Mouse (Mus musculus) neural tube, embryonic 15.5 days (tissue): ENCODE data around the gene Stx4a. TPM values are rescaled to one million over a fixed set of nuclear protein-coding genes. Genes with fewer than 3 reads are reported as not detected.
A peak's percentile ranks its signal among the peaks of the same experiment; 100 is the strongest.

ENCODE experiments used
- ATAC-seq: fragments of 200-750 bp; cut with Nextera tagmentation; 2 replicates; pipeline ENCODE4 v1.8.0; 2017; ENCODE audit warnings: mild to moderate bottlenecking, moderate TSS enrichment, moderate library complexity; ENCODE audit not compliant: low FRiP score
- H3K27ac ChIP-seq: fragments of 300-500 bp; sonication (generic); replicated peaks from 2 replicates; pipeline ENCODE4 v1.5.1; 2015; ENCODE audit warnings: mild to moderate bottlenecking, inconsistent platforms
- H3K27me3 ChIP-seq: fragments of 300-500 bp; sonication (generic); replicated peaks from 2 replicates; pipeline ENCODE4 v1.6.1; 2015; ENCODE audit warnings: inconsistent platforms
- H3K36me3 ChIP-seq: fragments of 300-500 bp; sonication (generic); 2 replicates; pipeline ENCODE4 v1.6.1; 2015; ENCODE audit warnings: inconsistent platforms
- H3K4me1 ChIP-seq: fragments of 300-500 bp; sonication (generic); 2 replicates; pipeline ENCODE4 v1.6.1; 2015; ENCODE audit warnings: inconsistent platforms
- H3K4me2 ChIP-seq: fragments of 300-500 bp; sonication (generic); 2 replicates; pipeline ENCODE4 v1.6.1; 2015; ENCODE audit warnings: inconsistent platforms, mild to moderate bottlenecking, moderate library complexity
- H3K4me3 ChIP-seq: fragments of 300-500 bp; sonication (generic); replicated peaks from 2 replicates; pipeline ENCODE4 v1.5.1; 2015; ENCODE audit warnings: mild to moderate bottlenecking, inconsistent platforms
- H3K9ac ChIP-seq: fragments of 300-500 bp; sonication (generic); replicated peaks from 2 replicates; pipeline ENCODE4 v1.6.1; 2015; ENCODE audit warnings: mild to moderate bottlenecking, inconsistent platforms
- H3K9me3 ChIP-seq: fragments of 300-500 bp; sonication (generic); replicated peaks from 2 replicates; pipeline ENCODE4 v1.6.1; 2016; ENCODE audit warnings: inconsistent platforms
- WGBS: fragments of 180-500 bp; shearing (Covaris S2); methylation state at CpG from one replicate; pipeline ENCODE4 v1.1.7; 2015; ENCODE audit warnings: mixed read lengths; 5-methylcytosine and 5-hydroxymethylcytosine counted together
- polyA plus RNA-seq: library from polyadenylated mRNA; unstranded; fragments of >200 nt; fragmentation: Nextera tagmentation; extraction: Ambion mirVana; gene quantifications from 2 replicates; pipeline ENCODE4 v1.2.1, GENCODE M21; 2015

The Stx4a gene
- polyA plus RNA-seq, 1 experiment from 2014 or later: 20.2 TPM

DNA sequence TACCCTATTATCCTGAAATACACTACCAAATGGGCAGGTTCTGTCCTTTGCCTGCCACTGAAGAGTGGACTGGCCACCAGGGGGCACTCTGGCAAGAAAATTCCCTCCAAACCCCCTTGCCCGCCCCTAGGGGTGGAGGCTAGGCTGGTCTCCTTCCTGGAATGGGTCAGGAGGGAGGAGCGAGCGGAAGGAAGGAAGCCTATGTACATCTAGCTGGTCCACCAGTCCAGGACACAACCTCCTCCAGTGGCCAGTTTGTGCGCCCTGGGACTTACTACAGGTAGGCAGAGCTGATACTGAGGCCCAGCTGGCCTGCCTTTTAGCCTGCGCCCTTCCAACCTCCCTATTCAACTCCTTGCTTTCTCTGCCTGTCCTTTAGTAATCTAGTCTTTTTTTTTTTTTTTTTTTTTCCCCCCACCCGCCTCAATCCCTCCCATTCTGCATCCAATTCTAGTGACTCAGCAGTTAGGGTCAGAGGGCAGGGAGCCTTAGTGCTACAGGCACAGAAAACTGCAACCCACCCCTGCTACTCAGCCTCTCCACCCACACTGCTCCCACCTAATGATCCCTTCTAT, 23.6 kb upstream of the Stx4a start, which contains the start of gene Hsd3b7:
TSS of gene Hsd3b7 (plus strand) at position 170 of the 575 bp plus-strand sequence.
- peak within 1 kb of the TSS; percentile 35 for H3K4me2 ChIP-seq
- no peak within 1 kb of the TSS for H3K9ac ChIP-seq
- H3K36me3 ChIP-seq: peaks cover 65% of the 10 kb centered on the region
- H3K27ac ChIP-seq: 0 out of 2 replicates have a peak within 1 kb of the TSS, but pooled peaks have one; percentile 41
- ATAC-seq: peak; percentile 56
- H3K4me1 ChIP-seq: peaks cover 10% of the 10 kb centered on the region
- H3K27me3 ChIP-seq: no peaks in the 10 kb centered on the region
- 38% methylated on average over 4 of the region's 6 CpGs for WGBS
- 0 out of 2 replicates have a peak within 1 kb of the TSS, but pooled peaks have one; percentile 9 for H3K4me3 ChIP-seq
- H3K9me3 ChIP-seq: no peaks in the 10 kb centered on the region

DNA sequence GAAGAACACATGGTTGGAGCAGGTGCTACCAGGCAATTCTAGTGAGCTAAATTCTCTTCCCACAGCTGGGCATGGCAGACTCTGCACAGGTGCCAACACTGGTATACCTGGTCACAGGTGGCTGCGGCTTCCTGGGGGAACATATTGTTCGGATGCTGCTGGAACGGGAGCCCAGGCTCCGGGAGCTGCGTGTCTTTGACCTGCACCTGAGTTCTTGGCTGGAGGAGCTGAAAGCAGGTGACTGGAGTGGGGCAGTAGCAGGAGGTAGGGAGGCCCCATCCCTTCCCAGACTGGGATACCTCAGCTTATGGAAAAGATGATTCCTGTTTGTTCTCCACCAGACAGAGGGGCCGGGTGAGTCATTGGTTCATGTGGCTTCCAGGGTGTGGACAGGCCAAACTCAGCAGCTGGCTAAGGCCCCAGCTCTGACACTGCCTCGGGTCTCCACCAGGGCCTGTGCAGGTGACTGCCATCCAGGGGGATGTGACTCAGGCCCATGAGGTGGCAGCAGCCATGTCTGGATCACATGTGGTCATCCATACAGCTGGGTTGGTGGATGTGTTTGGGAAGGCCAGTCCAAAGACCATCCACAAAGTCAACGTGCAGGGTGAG, 23.0 kb upstream of the Stx4a start:
- Histone ChIP-seq H3K27me3 (no peaks in the 10 kb centered on the region), H3K9ac (no peak overlapping the region), H3K9me3 (no peaks in the 10 kb centered on the region), H3K36me3 (peaks cover 61% of the 10 kb centered on the region), H3K27ac (0 out of 2 replicates have a peak overlapping the region, but pooled peaks have one; percentile 41), H3K4me1 (peaks cover 10% of the 10 kb centered on the region), H3K4me3 (no peak overlapping the region), H3K4me2 (peak overlapping the region; percentile 35)
- ATAC-seq: no peak
- WGBS: 92% methylated on average over 8 of the region's 8 CpGs

DNA sequence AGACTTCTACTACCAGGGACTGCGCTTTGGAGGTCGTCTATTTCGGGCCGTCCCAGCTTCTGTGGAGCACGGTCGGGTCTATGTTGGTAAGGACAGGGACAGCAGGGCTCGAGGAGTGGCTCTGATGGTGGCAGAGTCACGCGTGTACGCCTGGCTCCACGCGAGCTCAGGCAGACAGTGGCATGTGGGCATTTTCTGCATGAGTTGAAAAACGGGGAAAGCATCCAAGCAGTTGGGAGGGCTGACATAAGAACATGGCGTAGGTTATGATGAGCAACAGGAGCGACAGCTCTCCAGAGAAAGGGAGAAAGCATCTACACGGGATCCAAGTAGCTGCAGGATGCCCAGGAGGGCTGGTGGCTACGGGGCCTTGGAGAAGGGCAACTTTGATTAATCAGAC, 21.8 kb upstream of the Stx4a start:
- no peak overlapping the region for H3K9ac ChIP-seq
- no peak overlapping the region for H3K4me3 ChIP-seq
- H3K36me3 ChIP-seq: peaks cover 56% of the 10 kb centered on the region
- no peaks in the 10 kb centered on the region for H3K27me3 ChIP-seq
- no peak overlapping the region for H3K4me2 ChIP-seq
- peaks cover 10% of the 10 kb centered on the region for H3K4me1 ChIP-seq
- WGBS: 94% methylated on average over 17 of the region's 17 CpGs
- H3K27ac ChIP-seq: no peak overlapping the region
- ATAC-seq: no peak
- H3K9me3 ChIP-seq: no peaks in the 10 kb centered on the region

DNA sequence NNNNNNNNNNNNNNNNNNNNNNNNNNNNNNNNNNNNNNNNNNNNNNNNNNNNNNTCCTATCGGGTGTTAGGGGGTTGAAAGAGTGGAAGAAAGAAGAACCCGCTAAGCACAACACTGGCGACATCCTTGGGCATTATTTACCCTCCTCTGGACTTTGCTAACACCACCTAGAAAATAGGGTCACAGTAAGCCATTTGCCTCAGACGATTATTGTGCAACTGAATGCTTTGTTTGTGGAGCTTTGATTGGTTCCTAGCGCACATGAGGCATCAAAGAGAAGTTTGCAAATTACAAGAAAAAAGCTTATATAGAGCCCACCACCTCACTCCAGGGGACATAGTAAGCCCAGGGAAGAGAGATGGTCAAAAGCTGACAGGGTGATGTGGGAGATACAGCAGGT, 15.3 kb upstream of the Stx4a start:
- ATAC-seq: no peak
- H3K36me3 ChIP-seq: peaks cover 78% of the 10 kb centered on the region

DNA sequence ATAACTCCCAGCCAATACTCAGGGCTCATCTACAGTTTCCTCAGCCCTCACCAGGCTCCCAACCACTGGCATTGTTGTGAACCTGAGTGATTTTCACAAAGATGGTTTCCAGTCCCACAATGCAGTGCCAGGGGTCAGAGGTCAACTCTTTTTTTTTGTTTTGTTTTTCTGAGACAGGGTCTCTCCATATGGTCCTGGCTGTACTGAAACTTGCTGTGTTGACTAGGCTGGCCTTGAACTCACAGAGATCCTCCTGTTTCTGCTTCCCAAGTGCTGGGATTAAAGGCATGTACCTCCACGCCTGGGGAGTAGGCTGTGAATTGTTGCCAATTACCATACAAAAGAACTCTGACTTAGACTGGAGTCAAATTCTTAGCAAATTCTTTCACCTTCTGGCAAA, 14.2 kb upstream of the Stx4a start:
- ATAC-seq: no peak
- Histone ChIP-seq H3K9me3 (no peaks in the 10 kb centered on the region), H3K27ac (no peak overlapping the region), H3K9ac (no peak overlapping the region), H3K36me3 (peaks cover 82% of the 10 kb centered on the region), H3K27me3 (no peaks in the 10 kb centered on the region), H3K4me3 (no peak overlapping the region), H3K4me1 (no peaks in the 10 kb centered on the region), H3K4me2 (no peak overlapping the region)
- WGBS: 86% methylated on average over 1 of the region's 1 CpGs

More for the DNA sequence above, 15.3 kb upstream of the Stx4a start:
- no peak overlapping the region for H3K4me2 ChIP-seq
- H3K9ac ChIP-seq: no peak overlapping the region
- no peak overlapping the region for H3K27ac ChIP-seq
- no peaks in the 10 kb centered on the region for H3K9me3 ChIP-seq
- WGBS: 58% methylated on average over 5 of the region's 5 CpGs
- no peaks in the 10 kb centered on the region for H3K27me3 ChIP-seq
- H3K4me3 ChIP-seq: no peak overlapping the region
- no peaks in the 10 kb centered on the region for H3K4me1 ChIP-seq

DNA sequence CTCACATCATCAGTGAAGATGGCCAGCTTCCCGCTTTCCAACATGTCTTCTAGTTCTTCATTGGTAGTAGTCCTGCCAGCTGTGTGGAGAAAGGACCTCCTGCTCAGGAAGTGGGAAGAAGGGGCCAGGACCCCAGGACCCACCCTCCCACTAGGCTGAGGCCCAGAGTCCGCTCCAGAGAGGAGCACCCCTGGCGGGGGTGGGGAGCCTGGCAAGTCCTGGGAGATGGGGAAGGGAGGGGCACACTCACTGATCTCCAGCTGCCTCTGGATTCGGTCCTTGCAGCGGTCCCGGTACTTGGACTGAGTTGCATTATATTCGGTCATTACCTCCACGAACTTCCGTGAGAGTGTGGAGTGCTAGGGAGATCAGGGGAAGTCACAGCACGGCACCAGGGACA, 13.4 kb upstream of the Stx4a start:
- Histone ChIP-seq H3K9ac (no peak overlapping the region), H3K27ac (no peak overlapping the region), H3K9me3 (no peaks in the 10 kb centered on the region), H3K4me2 (no peak overlapping the region), H3K27me3 (no peaks in the 10 kb centered on the region), H3K4me3 (no peak overlapping the region), H3K4me1 (no peaks in the 10 kb centered on the region), H3K36me3 (peaks cover 82% of the 10 kb centered on the region)
- ATAC-seq: no peak
- WGBS: 86% methylated on average over 10 of the region's 10 CpGs

DNA sequence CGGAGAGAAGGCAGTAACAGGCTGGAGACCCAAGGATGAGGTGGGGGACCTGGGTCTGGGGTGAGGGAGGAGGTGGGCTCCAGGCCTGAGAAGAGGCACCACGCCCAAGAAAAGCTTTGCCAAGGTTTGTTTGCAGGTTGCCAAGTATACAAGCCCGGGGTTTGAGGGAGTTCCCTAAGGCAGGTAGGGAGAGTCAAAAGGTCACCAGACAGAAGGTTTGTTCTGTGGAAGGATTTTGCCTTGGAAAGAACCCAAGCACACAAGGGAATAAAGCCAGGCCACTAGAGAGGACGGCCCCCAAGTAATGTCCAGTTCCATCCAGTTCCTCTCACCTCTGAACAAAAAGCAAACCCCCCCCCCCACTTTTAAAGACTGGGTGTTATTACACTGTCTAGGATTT, 12.9 kb upstream of the Stx4a start:
- Histone ChIP-seq H3K4me1 (0 out of 2 replicates have a peak, but pooled peaks cover 3% of the 10 kb centered on the region), H3K9ac (no peak overlapping the region), H3K27ac (no peak overlapping the region), H3K4me2 (no peak overlapping the region), H3K4me3 (no peak overlapping the region), H3K27me3 (no peaks in the 10 kb centered on the region), H3K36me3 (peaks cover 84% of the 10 kb centered on the region), H3K9me3 (no peaks in the 10 kb centered on the region)
- no peak for ATAC-seq
- 84% methylated on average over 4 of the region's 4 CpGs for WGBS

DNA sequence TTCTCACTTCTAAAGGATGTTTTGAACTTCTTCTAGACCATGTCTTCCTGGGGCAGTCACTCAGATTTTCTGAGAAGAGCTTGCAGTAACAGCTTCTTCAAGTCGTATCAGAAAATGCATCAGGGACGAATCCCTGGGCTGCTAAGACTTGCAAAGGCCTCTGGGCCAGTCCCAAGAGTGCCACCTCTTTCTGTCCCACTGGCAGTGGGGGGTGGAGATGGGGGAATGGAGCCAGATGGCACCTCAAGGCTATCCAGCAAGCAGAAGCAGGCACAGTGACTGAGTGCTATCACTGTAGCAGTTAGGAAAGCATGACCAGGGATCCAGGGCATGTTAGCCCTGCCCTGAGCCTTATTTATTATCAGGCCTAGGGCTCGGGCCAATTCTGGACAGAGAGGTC, 11.8 kb upstream of the Stx4a start:
- Histone ChIP-seq H3K27me3 (no peaks in the 10 kb centered on the region), H3K4me1 (0 out of 2 replicates have a peak, but pooled peaks cover 3% of the 10 kb centered on the region), H3K4me2 (no peak overlapping the region), H3K9me3 (no peaks in the 10 kb centered on the region), H3K4me3 (no peak overlapping the region), H3K27ac (no peak overlapping the region), H3K9ac (no peak overlapping the region), H3K36me3 (peaks cover 77% of the 10 kb centered on the region)
- ATAC-seq: no peak
- WGBS: 83% methylated on average over 3 of the region's 3 CpGs

DNA sequence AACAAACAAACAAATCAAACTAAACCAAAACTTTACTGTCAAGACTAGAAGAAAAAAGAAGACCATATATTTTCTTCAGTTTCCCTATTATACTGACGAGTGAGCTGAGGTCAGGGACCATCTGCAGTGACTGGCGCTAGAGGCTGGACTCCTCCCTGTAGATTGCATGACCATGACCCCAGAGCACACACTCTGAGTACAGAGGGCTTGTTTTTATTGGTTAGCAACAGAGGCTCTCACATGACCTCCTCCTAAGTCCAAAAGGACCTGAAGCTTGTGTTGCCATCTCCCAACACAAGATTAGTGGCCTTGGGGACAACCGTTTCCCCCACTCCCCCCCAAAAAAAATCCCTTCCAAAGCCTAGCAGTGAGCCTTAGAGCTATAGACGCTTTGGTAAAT, 10.3 kb upstream of the Stx4a start:
- no peak overlapping the region for H3K9ac ChIP-seq
- ATAC-seq: no peak
- no peaks in the 10 kb centered on the region for H3K27me3 ChIP-seq
- peaks cover 74% of the 10 kb centered on the region for H3K36me3 ChIP-seq
- H3K27ac ChIP-seq: no peak overlapping the region
- no peak overlapping the region for H3K4me2 ChIP-seq
- no peaks in the 10 kb centered on the region for H3K9me3 ChIP-seq
- WGBS: 88% methylated on average over 4 of the region's 4 CpGs
- no peak overlapping the region for H3K4me3 ChIP-seq
- 0 out of 2 replicates have a peak, but pooled peaks cover 6% of the 10 kb centered on the region for H3K4me1 ChIP-seq

DNA sequence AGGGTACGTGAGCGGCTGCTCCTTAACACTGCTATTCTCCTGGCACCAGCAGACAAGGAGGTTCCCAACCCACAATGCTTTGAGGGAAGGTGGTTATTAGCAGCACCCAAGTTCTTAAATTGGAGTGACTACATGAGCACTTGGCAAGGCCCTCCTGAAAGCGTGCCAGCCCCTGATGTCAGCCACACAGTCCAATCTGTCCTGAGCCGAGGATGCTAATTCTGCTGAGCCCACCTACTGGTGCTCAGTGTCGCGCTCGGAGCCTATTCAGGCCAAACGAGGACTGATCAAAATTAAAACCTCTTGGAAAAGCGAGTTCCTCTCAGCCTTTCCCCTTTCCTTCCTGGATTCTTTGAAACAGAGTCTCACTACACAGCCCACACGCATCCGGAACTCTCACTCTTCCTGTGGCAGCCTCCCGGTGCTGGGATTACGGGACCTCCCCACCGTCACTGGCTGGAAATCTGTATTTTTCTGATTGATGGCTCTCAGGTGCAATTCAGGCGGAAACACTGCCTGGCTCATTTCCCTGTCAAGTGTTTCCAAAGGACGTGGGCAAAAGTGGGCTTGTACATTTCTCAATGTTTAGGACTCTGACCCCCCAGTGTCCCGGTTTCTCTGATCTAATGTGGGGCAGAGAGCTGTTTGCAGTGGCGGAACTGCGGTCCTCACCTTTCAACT, 9.7 kb upstream of the Stx4a start:
- 83% methylated on average over 19 of the region's 19 CpGs for WGBS
- H3K9ac ChIP-seq: no peak overlapping the region
- no peak overlapping the region for H3K4me3 ChIP-seq
- peaks cover 69% of the 10 kb centered on the region for H3K36me3 ChIP-seq
- no peak overlapping the region for H3K27ac ChIP-seq
- no peak overlapping the region for H3K4me2 ChIP-seq
- H3K27me3 ChIP-seq: no peaks in the 10 kb centered on the region
- ATAC-seq: no peak
- no peaks in the 10 kb centered on the region for H3K9me3 ChIP-seq
- 0 out of 2 replicates have a peak, but pooled peaks cover 6% of the 10 kb centered on the region for H3K4me1 ChIP-seq

DNA sequence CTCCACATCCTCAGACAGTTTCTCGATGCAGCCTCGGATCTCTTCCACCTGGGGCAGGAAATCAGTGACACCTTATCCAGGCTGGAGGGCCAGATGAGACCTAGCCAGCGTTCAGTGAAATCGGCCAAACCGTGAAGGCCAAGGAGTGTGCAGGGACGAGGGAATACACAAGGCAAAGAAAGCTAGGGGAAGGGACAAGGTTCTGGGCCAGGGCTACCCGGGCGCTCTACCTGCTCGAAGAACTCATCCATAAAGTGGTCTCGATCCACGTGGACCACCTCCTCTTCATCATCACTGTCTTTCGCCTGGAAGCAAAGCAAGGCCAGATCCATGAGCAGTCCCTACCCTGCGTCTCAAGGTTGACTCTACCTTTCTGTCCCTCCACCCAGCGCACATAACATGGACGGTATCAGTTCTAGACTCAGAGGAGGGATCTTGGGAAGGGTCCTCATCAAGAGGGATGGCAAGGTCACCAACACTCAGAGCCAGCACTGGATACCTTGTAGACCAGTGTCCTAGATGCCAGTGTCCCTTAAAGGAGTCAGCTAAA, 8.9 kb upstream of the Stx4a start:
- no peak for ATAC-seq
- H3K9ac ChIP-seq: no peak overlapping the region
- H3K9me3 ChIP-seq: no peaks in the 10 kb centered on the region
- peaks cover 63% of the 10 kb centered on the region for H3K36me3 ChIP-seq
- no peak overlapping the region for H3K4me3 ChIP-seq
- H3K27ac ChIP-seq: no peak overlapping the region
- H3K4me1 ChIP-seq: 0 out of 2 replicates have a peak, but pooled peaks cover 6% of the 10 kb centered on the region
- 96% methylated on average over 15 of the region's 15 CpGs for WGBS
- no peaks in the 10 kb centered on the region for H3K27me3 ChIP-seq
- no peak overlapping the region for H3K4me2 ChIP-seq
